Mouse (Mus musculus) neural tube, embryonic 11.5 days (tissue): Measurements from ENCODE around the gene Gm21731. TPM values are rescaled to one million over a fixed set of nuclear protein-coding genes. Genes with fewer than 3 reads are reported as not detected.
"Not testable (repeated sequence)": the region's sequence is repeated elsewhere in the genome, so short reads cannot be mapped to it uniquely, and the experiment has no call there.

Experiments
- ATAC-seq: fragments of 200-750 bp; cut with Nextera tagmentation; 2 replicates; pipeline ENCODE4 v1.8.0; 2017; ENCODE audit warnings: moderate number of reproducible peaks, mild to moderate bottlenecking, moderate TSS enrichment, moderate library complexity; ENCODE audit not compliant: insufficient read depth, low FRiP score, low TSS enrichment
- DNase-seq: peaks from one replicate; pipeline ENCODE4 v3.0.0-alpha.2; 2015; ENCODE audit warnings: low spot score
- H3K27ac ChIP-seq: fragments of 300-500 bp; sonication (generic); 2 replicates; pipeline ENCODE4 v1.5.1; 2014; ENCODE audit warnings: low read depth, mild to moderate bottlenecking, low read length
- H3K27me3 ChIP-seq: fragments of 300-500 bp; sonication (generic); 2 replicates; pipeline ENCODE4 v1.6.1; 2014; ENCODE audit warnings: mild to moderate bottlenecking, low read length, mixed read lengths; ENCODE audit not compliant: control insufficient read depth, insufficient read depth
- H3K36me3 ChIP-seq: fragments of 300-500 bp; sonication (generic); 2 replicates; pipeline ENCODE4 v1.6.1; 2014; ENCODE audit warnings: mild to moderate bottlenecking, low read length, moderate library complexity, mixed read lengths; ENCODE audit not compliant: control insufficient read depth, insufficient read depth
- H3K4me1 ChIP-seq: fragments of 300-500 bp; sonication (generic); 2 replicates; pipeline ENCODE4 v1.6.1; 2014; ENCODE audit warnings: low read length, mixed read lengths; ENCODE audit not compliant: control insufficient read depth, insufficient read depth
- H3K4me2 ChIP-seq: fragments of 300-500 bp; sonication (generic); 2 replicates; pipeline ENCODE4 v1.6.1; 2014; ENCODE audit warnings: low read depth, mild to moderate bottlenecking, moderate library complexity
- H3K4me3 ChIP-seq: fragments of 300-500 bp; sonication (generic); 2 replicates; pipeline ENCODE4 v1.5.1; 2014; ENCODE audit warnings: low read depth, low read length
- H3K9ac ChIP-seq: fragments of 300-500 bp; sonication (generic); 2 replicates; pipeline ENCODE4 v1.6.1; 2014; ENCODE audit warnings: mild to moderate bottlenecking, low read length
- H3K9me3 ChIP-seq: fragments of 300-500 bp; sonication (generic); 2 replicates; pipeline ENCODE4 v1.6.1; 2016; ENCODE audit warnings: low read length; ENCODE audit not compliant: control insufficient read depth
- WGBS: fragments of 180-500 bp; shearing (Covaris S2); extraction: QIAGEN DNeasy Blood & Tissue Kit; methylation state at CpG from one replicate; pipeline ENCODE4 v1.1.7; 2014; 5-methylcytosine and 5-hydroxymethylcytosine counted together
- polyA plus RNA-seq: library from polyadenylated mRNA; unstranded; fragments of >200 nt; fragmentation: Nextera tagmentation; extraction: Ambion mirVana; gene quantifications from 2 replicates; pipeline ENCODE4 v1.2.1, GENCODE M21; 2014

Gene Gm21731
- polyA plus RNA-seq, 1 experiment from 2014 or later: not detected

DNA sequence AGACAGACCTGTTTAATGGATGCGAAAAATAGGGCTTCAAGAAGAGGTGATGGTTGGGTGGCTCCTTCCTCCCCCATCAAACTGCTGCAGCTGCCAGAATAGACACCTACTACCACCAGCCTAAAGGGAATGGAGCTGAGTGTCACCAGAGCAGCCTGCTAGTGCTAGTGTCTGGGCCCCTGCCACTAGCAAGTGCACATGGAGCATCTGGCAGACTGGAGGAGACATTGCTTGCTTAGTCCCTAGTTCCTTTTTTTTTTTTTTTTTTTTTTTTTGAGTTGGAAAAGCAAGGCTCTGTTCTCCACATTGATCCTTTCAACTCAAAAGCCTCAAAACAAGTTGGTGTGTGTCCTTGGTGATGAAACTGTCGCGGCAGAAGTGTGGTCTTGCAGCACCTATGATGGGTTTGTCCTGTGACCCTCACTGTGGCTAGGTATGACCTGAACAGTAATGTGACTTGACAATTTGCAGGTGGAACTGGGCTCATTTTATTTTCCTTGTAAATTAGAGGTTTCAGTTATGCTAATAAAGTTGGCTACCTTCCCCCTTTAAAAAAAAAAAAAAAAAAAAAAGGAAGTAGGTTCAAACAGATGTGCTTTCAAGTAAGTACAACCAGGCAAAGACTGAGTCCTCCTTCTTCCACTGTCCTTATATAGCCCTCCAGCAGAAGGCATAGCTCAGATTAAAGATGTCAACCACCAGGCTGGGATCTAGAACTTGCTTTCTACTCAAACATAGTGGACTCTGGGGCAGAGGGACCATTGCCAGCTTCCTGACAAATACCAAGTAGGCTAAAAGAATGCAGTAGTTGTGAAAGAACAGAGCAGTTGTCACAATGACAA, 20.1 kb downstream of the Gm21731 start:
- not testable (repeated sequence) for H3K9me3 ChIP-seq, H3K4me3 ChIP-seq, H3K27ac ChIP-seq, DNase-seq, H3K27me3 ChIP-seq, ATAC-seq, H3K4me1 ChIP-seq, H3K9ac ChIP-seq, H3K4me2 ChIP-seq, H3K36me3 ChIP-seq
- WGBS: 87% methylated on average over 3 of the region's 3 CpGs

DNA sequence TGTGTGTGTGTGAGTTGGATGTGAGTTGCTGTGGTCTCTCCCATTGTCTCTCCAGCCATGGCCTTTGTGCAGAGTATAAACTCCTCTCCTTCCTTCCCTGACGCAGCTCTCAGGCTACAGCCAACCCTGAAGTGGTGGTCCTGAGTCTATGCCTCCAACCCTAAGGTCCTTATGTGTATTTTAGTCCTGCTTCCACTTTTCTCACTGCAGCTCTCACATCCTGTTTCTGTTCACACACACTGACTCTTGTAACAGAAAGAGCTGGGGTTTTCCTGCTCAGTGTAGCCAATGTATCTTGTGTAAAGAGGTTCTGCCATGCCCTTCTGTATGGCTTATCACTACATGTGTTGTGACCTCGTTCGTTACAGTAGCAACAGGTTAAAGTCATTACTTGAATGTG, 20.8 kb downstream of the Gm21731 start:
- not testable (repeated sequence) for ATAC-seq, DNase-seq, H3K4me2 ChIP-seq, H3K36me3 ChIP-seq, H3K4me3 ChIP-seq, H3K4me1 ChIP-seq, H3K9ac ChIP-seq, H3K27ac ChIP-seq, H3K9me3 ChIP-seq, H3K27me3 ChIP-seq
- 76% methylated on average over 3 of the region's 3 CpGs for WGBS

DNA sequence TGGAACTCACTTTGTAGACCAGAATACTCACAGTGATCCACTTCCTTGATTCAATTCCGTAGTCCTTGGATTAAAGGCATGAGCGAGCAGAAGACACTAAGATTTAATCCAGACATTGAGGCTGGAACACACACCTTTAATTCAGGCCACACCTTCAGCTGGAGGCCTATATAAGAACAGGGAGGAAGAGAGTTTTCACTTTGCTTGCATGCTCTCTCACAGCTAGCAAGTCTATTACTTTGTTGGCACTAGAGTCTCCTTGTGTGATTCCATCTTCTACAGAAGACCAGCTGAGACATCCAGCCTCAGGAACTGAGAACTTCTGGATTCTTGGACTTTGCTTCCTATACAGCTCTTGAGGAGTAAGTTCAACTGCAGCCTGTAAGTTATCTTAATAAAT, 24.0 kb downstream of the Gm21731 start, which contains the start of gene AF067061:
Gene AF067061 (plus strand): TSS at position 245 of the 400 bp plus-strand sequence.
- not testable (repeated sequence) for H3K27me3 ChIP-seq, H3K4me3 ChIP-seq, H3K9ac ChIP-seq, H3K9me3 ChIP-seq, H3K4me2 ChIP-seq, ATAC-seq, H3K36me3 ChIP-seq, DNase-seq, H3K27ac ChIP-seq, H3K4me1 ChIP-seq
- WGBS: 88% methylated on average over 2 of the region's 2 CpGs

DNA sequence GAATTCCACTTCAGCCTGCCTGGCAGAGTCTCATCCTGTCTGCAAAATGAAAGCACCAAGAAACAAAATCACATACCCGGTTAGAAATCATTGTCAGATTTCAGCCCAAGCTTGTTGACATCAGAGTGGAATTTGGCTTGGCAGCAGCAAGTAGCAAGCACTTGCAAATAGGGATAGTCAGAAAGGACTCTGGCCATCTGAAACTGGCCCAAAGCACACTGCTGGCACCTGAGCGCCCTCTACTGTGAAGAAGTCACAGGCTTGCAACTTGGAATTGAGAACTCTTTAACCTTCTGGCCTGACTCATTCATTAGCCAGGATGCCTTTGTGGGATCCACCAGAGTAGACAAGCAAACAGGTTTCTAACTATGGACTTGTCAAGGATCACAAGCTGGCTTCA, 38.9 kb downstream of the Gm21731 start:
- not testable (repeated sequence) for H3K27me3 ChIP-seq, H3K36me3 ChIP-seq, ATAC-seq, DNase-seq, H3K4me1 ChIP-seq, H3K4me3 ChIP-seq, H3K9ac ChIP-seq, H3K4me2 ChIP-seq, H3K27ac ChIP-seq, H3K9me3 ChIP-seq
- 27% methylated on average over 2 of the region's 2 CpGs for WGBS

DNA sequence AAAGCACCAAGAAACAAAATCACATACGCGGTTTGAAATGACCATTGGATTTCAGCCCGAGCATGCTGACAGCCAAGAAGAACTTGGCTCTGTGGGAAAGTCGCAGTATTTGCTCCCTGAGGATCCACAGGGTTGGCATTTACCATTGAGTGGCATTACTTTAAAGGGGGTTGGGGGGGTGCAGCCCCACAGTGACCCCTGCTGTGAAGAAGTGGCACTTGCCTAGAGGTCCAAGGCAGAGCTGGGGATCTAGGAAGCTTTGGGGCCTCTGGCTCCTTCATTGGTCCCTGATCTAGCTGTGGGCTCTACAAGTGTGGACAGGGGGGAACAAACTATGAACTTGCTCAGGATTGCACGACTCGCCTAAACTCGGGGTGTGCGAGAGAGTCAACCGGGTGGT, 39.9 kb downstream of the Gm21731 start:
- Histone ChIP-seq H3K9me3 (no peaks in the 10 kb centered on the region), H3K4me3 (no peak overlapping the region), H3K9ac (no peak overlapping the region), H3K4me2 (no peak overlapping the region), H3K4me1 (no peaks in the 10 kb centered on the region), H3K27me3 (no peaks in the 10 kb centered on the region), H3K27ac (no peak overlapping the region), H3K36me3 (no peaks in the 10 kb centered on the region)
- no peak for DNase-seq
- WGBS: 91% methylated on average over 9 of the region's 9 CpGs
- ATAC-seq: no peak

Other genes starting within 250 kb of the Gm21731 start
- gene Gm36079, start 212.1 kb upstream of the Gm21731 start, polyA plus RNA-seq: not detected in 2 replicates
- gene Gm21188, start 186.9 kb upstream of the Gm21731 start, polyA plus RNA-seq: not detected in 2 replicates
- not detected in 2 replicates for gene Gm20767, start 98.9 kb upstream of the Gm21731 start, polyA plus RNA-seq
- not detected in 2 replicates for gene Gm21818, start 66.7 kb upstream of the Gm21731 start, polyA plus RNA-seq
- not detected in 2 replicates for gene Gm21762, start 23.2 kb upstream of the Gm21731 start, polyA plus RNA-seq
- not detected in 2 replicates for gene AF067061, start 24.0 kb downstream of the Gm21731 start, polyA plus RNA-seq
- not detected in 2 replicates for gene BC147527, start 61.3 kb downstream of the Gm21731 start, polyA plus RNA-seq
- not detected in 2 replicates for gene Tcstv3, start 77.8 kb downstream of the Gm21731 start, polyA plus RNA-seq